Mouse (Mus musculus) heart, embryonic 15.5 days (tissue): ENCODE results near the gene Hormad1. TPM values are rescaled to one million over a fixed set of nuclear protein-coding genes. Genes with fewer than 3 reads are reported as not detected.
"Not testable (repeated sequence)": the region's sequence is repeated elsewhere in the genome, so short reads cannot be mapped to it uniquely, and the experiment has no call there.

ENCODE experiments used
- ATAC-seq: fragments of 200-750 bp; cut with Nextera tagmentation; replicated peaks from 2 replicates; pipeline ENCODE4 v1.8.0; 2017; ENCODE audit warnings: low read depth, moderate TSS enrichment; ENCODE audit not compliant: insufficient number of reproducible peaks, insufficient read depth, low FRiP score
- H3K27ac ChIP-seq: fragments of 300-500 bp; sonication (generic); 2 replicates; pipeline ENCODE4 v1.5.1; 2015; ENCODE audit warnings: mild to moderate bottlenecking, inconsistent platforms
- H3K27me3 ChIP-seq: fragments of 300-500 bp; sonication (generic); 2 replicates; pipeline ENCODE4 v1.6.1; 2015; ENCODE audit warnings: inconsistent platforms
- H3K36me3 ChIP-seq: fragments of 300-500 bp; sonication (generic); 2 replicates; pipeline ENCODE4 v1.6.1; 2015; ENCODE audit warnings: mild to moderate bottlenecking, inconsistent platforms
- H3K4me1 ChIP-seq: fragments of 300-500 bp; sonication (generic); replicated peaks from 2 replicates; pipeline ENCODE4 v1.6.1; 2015; ENCODE audit warnings: inconsistent platforms
- H3K4me2 ChIP-seq: fragments of 300-500 bp; sonication (generic); 2 replicates; pipeline ENCODE4 v1.6.1; 2015; ENCODE audit warnings: inconsistent platforms, mild to moderate bottlenecking, moderate library complexity
- H3K4me3 ChIP-seq: fragments of 300-500 bp; sonication (generic); 2 replicates; pipeline ENCODE4 v1.5.1; 2015; ENCODE audit warnings: mild to moderate bottlenecking, inconsistent platforms
- H3K9ac ChIP-seq: fragments of 300-500 bp; sonication (generic); 2 replicates; pipeline ENCODE4 v1.6.1; 2015; ENCODE audit warnings: mild to moderate bottlenecking, inconsistent platforms
- H3K9me3 ChIP-seq: fragments of 300-500 bp; sonication (generic); replicated peaks from 2 replicates; pipeline ENCODE4 v1.6.1; 2016; ENCODE audit warnings: inconsistent platforms
- WGBS: fragments of 180-500 bp; shearing (Covaris S2); methylation state at CpG from one replicate; pipeline ENCODE4 v1.1.7; 2015; ENCODE audit warnings: mixed read lengths; 5-methylcytosine and 5-hydroxymethylcytosine counted together
- polyA plus RNA-seq: library from polyadenylated mRNA; unstranded; fragments of >200 nt; fragmentation: Nextera tagmentation; extraction: Ambion mirVana; gene quantifications from 2 replicates; pipeline ENCODE4 v1.2.1, GENCODE M21; 2015

Gene Hormad1
- polyA plus RNA-seq, 1 experiment from 2014 or later = not detected

GRCm38 (mm10) chr3:95623991-95624515 is 64.6 kb downstream of the Hormad1 start:
- H3K27me3 ChIP-seq, H3K9me3 ChIP-seq, ATAC-seq: not testable (repeated sequence)
- Histone ChIP-seq H3K27ac (peak overlapping the region; percentile 87), H3K4me1 (peaks cover 13% of the 10 kb centered on the region), H3K4me3 (peak overlapping the region; percentile 80), H3K4me2 (peak overlapping the region; percentile 68), H3K9ac (0 out of 2 replicates have a peak overlapping the region, but pooled peaks have one; percentile 58), H3K36me3 (peaks cover 35% of the 10 kb centered on the region)
- 72% methylated on average over 5 of the region's 5 CpGs for WGBS

DNA sequence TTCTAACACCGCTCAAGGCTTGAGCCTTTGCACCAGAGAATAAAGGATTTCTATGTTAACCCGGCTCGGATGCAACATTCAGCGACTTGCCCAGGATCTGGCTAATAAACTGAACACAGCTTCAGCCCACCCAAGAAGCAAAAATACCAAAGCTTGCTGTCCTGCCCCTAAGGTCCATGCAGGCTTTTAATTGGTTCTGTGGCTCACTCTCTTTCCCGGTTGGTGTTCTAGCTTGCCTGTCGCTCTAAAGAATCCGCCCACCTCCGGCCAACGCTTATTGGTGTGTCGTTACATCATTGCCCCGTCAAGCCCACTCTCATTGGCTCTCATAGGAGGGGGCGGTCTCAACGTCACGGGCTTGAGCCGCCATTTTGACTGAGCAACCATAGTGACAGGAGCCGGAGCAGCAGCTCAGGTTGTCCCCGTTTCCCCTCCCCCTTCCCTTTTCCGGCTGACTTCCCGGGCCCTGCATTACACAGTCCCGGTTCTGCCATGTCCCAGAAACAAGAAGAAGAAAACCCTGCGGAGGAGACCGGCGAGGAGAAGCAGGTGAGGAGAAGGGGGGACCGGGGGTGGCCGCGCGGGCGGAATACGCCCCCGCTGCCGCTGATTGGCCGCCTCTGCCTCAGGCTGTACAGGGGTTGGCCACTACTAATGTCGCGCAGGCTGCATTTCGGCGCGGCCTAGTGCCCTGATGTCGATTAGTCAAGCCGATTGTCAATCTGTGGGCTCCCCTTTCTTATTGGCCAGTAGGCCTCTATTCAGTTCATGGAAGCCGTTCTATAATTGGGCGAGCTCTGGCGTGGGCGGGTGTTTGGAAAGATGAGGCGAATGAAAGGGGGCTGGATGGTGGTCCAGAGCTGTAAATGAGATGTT is 65.4 kb downstream of the Hormad1 start, which contains the start of gene Ensa:
Gene Ensa, plus strand, starts transcription at position 366 of the 876 bp plus-strand sequence.
- Histone ChIP-seq H3K9me3 (no peaks in the 10 kb centered on the region), H3K4me1 (peaks cover 13% of the 10 kb centered on the region), H3K27me3 (no peaks in the 10 kb centered on the region), H3K27ac (peak within 1 kb of the TSS; percentile 88), H3K36me3 (peaks cover 40% of the 10 kb centered on the region), H3K4me2 (peak within 1 kb of the TSS; percentile 74), H3K4me3 (peak within 1 kb of the TSS; percentile 80), H3K9ac (peak within 1 kb of the TSS; percentile 62)
- peak; percentile 98 for ATAC-seq
- WGBS = under 1% methylated on average over 44 of the region's 44 CpGs

DNA sequence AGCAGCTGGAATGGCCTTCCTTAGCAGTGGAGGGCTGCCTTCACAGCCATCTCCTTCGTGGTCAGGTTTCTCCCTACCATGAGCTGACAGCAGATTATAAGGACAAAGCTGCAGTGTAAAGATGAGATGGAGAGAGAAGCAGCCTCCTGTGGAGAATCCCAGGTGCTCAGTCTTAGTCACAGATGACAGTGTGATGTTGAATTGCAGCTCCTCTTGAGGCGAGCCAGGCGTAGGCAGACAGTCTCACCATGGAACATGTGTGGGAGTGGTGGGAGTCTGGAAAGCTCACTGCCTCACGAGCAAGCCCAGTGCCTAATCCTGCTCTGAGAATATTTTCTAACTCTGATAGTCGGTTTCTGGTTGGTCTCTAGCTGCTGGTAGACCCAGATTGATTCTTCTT is 68.3 kb downstream of the Hormad1 start:
- Histone ChIP-seq H3K4me2 (no peak overlapping the region), H3K27me3 (no peaks in the 10 kb centered on the region), H3K27ac (no peak overlapping the region), H3K4me3 (no peak overlapping the region), H3K9me3 (no peaks in the 10 kb centered on the region), H3K4me1 (peaks cover 15% of the 10 kb centered on the region), H3K9ac (no peak overlapping the region), H3K36me3 (peaks cover 60% of the 10 kb centered on the region)
- WGBS = 80% methylated on average over 5 of the region's 5 CpGs
- ATAC-seq = no peak

DNA sequence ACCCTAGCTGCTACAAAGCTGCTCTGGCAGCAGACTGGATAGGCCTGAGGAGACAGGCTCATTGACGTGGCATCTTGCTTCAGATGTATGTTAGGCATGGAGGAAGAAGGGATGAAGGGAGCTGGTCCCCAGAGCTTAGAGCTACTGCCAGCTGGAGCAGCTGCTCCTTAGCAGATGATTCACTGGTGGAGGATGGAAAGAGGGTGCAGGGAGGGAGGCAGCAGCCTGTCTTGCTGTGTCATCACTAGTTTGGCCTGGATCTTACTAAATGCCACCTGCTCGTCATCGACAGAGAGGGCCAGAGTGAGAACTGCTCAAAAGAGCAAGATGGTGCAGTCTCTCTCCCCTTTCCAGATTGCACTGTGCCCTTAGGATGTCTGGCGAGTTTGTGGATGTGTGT is 70.3 kb downstream of the Hormad1 start:
- no peak for ATAC-seq
- 77% methylated on average over 4 of the region's 4 CpGs for WGBS
- no peak overlapping the region for H3K4me2 ChIP-seq
- H3K9ac ChIP-seq = no peak overlapping the region
- H3K4me1 ChIP-seq = peaks cover 14% of the 10 kb centered on the region
- H3K27ac ChIP-seq = no peak overlapping the region
- no peaks in the 10 kb centered on the region for H3K9me3 ChIP-seq
- H3K27me3 ChIP-seq = no peaks in the 10 kb centered on the region
- H3K36me3 ChIP-seq = peaks cover 73% of the 10 kb centered on the region
- H3K4me3 ChIP-seq = no peak overlapping the region

DNA sequence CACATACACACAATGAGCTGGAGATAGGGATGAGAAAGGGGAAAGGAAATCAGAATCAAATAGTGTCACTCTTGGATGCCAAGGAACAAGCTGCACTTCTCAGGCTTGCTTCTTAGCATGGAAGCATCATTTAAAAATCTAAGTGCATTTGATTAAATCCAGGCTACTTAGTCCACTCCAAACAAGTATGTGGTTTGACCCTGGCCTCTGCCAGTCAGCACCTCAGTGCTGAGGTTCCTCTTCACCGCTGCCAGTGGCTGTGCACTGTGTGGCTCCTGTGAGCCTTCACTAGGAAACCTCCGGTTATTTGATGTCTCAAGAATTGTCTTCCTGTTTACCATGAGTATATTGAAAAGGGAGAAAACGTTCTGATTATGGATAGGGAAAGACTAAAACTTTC is 71.4 kb downstream of the Hormad1 start:
- 53% methylated on average over 3 of the region's 3 CpGs for WGBS
- peaks cover 13% of the 10 kb centered on the region for H3K4me1 ChIP-seq
- no peaks in the 10 kb centered on the region for H3K27me3 ChIP-seq
- no peak overlapping the region for H3K4me2 ChIP-seq
- no peaks in the 10 kb centered on the region for H3K9me3 ChIP-seq
- H3K36me3 ChIP-seq = peaks cover 79% of the 10 kb centered on the region
- H3K27ac ChIP-seq = no peak overlapping the region
- no peak for ATAC-seq
- H3K9ac ChIP-seq = no peak overlapping the region
- H3K4me3 ChIP-seq = no peak overlapping the region

GRCm38 (mm10) chr3:95631304-95631703 is 71.8 kb downstream of the Hormad1 start:
- no peak overlapping the region for H3K4me3 ChIP-seq
- peaks cover 82% of the 10 kb centered on the region for H3K36me3 ChIP-seq
- no peaks in the 10 kb centered on the region for H3K9me3 ChIP-seq
- WGBS = 70% methylated on average over 6 of the region's 6 CpGs
- H3K27me3 ChIP-seq = no peaks in the 10 kb centered on the region
- H3K9ac ChIP-seq = no peak overlapping the region
- peaks cover 10% of the 10 kb centered on the region for H3K4me1 ChIP-seq
- no peak overlapping the region for H3K4me2 ChIP-seq
- ATAC-seq = no peak
- no peak overlapping the region for H3K27ac ChIP-seq

DNA sequence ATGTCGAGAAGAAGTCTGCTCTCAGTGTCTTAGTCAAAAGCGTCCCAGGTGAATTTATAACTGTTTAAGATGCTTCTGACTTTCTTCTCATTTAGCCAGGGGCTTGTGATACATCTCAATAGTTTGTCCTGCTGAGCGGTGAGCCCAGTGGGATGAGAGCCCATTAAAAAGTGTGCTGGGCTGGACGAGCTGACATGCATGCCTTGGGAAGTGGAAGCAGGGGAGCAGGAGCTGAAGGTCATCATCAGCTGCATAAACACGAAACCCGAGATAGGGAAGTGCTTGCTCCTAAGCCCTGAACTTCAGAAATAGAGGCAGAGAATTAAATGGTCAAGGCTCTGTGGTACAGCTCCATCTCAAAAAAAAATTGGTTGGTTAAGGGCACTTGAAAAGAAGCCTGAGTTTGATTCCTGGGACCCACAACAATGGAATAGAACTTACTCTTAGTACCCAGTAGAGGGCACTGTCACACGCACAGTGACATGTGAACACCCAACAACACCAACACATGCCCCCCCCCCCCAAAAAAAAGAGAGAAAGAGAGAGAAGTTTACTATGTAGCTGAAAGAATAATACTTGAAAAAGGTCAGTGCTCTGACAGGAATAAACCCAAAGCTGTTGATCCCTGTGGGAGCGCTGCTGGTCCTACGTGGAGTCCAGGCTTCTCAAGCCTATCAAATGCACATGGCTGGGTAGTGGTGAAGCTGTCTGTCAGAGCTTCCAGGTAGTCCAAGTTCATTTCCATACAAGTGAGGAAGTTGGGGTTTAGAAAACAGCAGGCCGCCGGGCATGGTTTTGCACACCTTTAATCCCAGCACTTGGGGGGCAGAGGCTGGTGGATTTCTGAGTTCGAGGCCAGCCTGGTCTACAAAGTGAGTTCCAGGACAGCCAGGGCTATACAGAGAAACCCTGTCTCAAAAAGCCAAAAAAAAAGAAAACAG is 73.4 kb downstream of the Hormad1 start:
- Histone ChIP-seq H3K4me1 (peaks cover 7% of the 10 kb centered on the region; the same call in 1 of the 2 replicates), H3K36me3 (peaks cover 82% of the 10 kb centered on the region), H3K27ac (peak overlapping the region; percentile 50), H3K9ac (no peak overlapping the region), H3K4me2 (no peak overlapping the region), H3K27me3 (no peaks in the 10 kb centered on the region), H3K9me3 (no peaks in the 10 kb centered on the region), H3K4me3 (no peak overlapping the region)
- 61% methylated on average over 12 of the region's 12 CpGs for WGBS
- ATAC-seq = 0 out of 2 replicates have a peak, but pooled peaks have one; percentile 41

GRCm38 (mm10) chr3:95635636-95636035 is 76.2 kb downstream of the Hormad1 start:
- H3K36me3 ChIP-seq = peaks cover 62% of the 10 kb centered on the region
- no peak for ATAC-seq
- H3K4me2 ChIP-seq = no peak overlapping the region
- no peaks in the 10 kb centered on the region for H3K9me3 ChIP-seq
- no peak overlapping the region for H3K9ac ChIP-seq
- 63% methylated on average over 4 of the region's 4 CpGs for WGBS
- H3K4me3 ChIP-seq = no peak overlapping the region
- H3K27me3 ChIP-seq = no peaks in the 10 kb centered on the region
- peak overlapping the region; percentile 26; the same call in 1 of the 2 replicates for H3K27ac ChIP-seq
- H3K4me1 ChIP-seq = peaks cover 7% of the 10 kb centered on the region; the same call in 1 of the 2 replicates

DNA sequence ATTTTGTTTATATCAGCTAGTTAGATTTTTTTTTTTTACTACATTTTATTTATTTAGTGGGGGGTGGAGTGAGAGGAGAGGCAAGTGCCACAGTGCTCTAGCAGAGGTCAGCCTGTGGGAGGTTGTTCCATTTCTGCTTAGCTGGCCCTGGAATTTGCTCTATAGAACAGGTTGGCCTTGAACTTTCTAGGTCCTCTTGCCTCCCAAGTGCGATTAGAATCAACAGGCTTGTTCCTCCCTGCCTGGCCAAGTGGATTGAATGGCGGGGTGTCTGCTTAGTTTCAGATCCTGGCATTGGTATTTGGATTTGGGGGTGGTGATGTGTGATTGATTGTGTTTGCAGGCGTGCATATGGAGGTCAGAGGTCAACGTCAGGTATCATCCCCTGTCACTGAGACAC is 76.6 kb downstream of the Hormad1 start:
- no peak for ATAC-seq
- Histone ChIP-seq H3K9ac (no peak overlapping the region), H3K9me3 (no peaks in the 10 kb centered on the region), H3K4me1 (peaks cover 7% of the 10 kb centered on the region; the same call in 1 of the 2 replicates), H3K4me2 (no peak overlapping the region), H3K4me3 (no peak overlapping the region), H3K27ac (no peak overlapping the region), H3K27me3 (no peaks in the 10 kb centered on the region), H3K36me3 (peaks cover 59% of the 10 kb centered on the region)
- 64% methylated on average over 4 of the region's 4 CpGs for WGBS
